ENCODE assay signal across 10 mouse cellular contexts in the genomic region with DNA sequence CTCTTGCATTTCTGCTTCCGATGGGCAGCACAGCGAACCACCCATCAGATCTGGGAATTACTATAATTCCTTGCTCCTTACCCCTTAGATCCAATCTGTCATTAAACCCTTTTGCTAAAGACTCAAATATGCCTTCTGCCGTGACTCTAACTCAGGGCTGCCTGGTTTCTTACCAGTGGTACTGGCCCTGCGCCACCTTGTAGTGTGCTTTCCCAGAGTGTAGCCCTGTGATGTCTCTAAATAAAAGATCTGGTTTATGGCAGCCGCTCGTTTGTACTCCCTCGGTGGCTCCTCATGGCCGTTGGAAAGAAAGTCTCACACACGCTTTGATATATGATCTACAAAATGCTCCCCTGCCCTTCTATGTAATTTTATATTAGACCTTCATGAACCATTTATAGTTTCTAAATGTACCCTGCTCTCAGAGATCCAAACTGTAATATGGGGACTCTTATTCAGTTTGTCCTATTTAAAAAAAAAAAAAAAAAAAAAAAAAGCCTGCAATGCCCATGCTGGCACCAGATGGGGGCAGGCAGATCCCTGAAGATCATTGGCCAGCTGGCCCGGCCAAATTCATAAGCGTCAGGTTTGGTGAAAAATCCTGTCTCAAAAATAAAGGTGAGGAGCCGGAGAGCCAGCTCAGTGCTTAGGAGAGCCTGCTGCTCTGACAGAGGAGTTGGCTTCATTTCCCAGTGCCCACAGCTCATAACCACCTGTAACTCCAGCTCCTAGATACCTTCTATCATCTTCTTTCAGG.
A peak's percentile ranks its signal among the peaks of the same experiment; 100 is the strongest.
DNase-seq lines count a peak whose midpoint lies in the region; TF ChIP-seq lines count a peak whose summit lies in the region.
"Had no signal": no experiment of that assay in that cellular context is flagged by ENCODE, and none has a peak within 500 bp of the region (broad histone marks: within the 10 kb centered on the region; RNA-seq: fewer than 3 reads in every experiment).

No protein-coding gene starts in this region.

- dilution Hi-C loops in CH12.LX (cut with MboI; ENCODE audit: extremely low pct_ligation_motif_present, extremely low pct_unique_long_range_greater_than_20kb, low sequenced_read_pairs): no loop called here

- peak overlapping the region; percentile 75 for H3K27ac ChIP-seq in layer of hippocampus, adult 2 months
- no peak overlapping the region for H3K27ac ChIP-seq in CH12.LX (ENCODE audit: insufficient read depth, low read depth)
- H3K27ac ChIP-seq: lung, embryonic 15.5 days; stomach, embryonic 15.5 days had no signal

- no peak overlapping the region for H3K4me2 ChIP-seq in CH12.LX (ENCODE audit: insufficient read depth, low read depth, poor library complexity, severe bottlenecking)
- H3K4me2 ChIP-seq: lung, embryonic 15.5 days; stomach, embryonic 15.5 days had no signal

- peak; percentile 45 for TF ChIP-seq RAD21 in CH12.LX (IDR thresholded peaks at IDR 0.05; ENCODE audit: low read depth, low read length)

- H3K36me3 ChIP-seq in CH12.LX (replicated peaks in 1 of 2; ENCODE audit: control insufficient read depth in 1 of 2, insufficient read depth in 1 of 2, low read length in 1 of 2): peaks cover 62 to 88% of the 10 kb centered on the region in 2 experiments
- H3K36me3 ChIP-seq: lung, embryonic 15.5 days; stomach, embryonic 15.5 days had no signal

- TF ChIP-seq CTCF in layer of hippocampus, adult 2 months (conservative IDR thresholded peaks at IDR 0.05): peak; percentile 74
- peak in 1 of 2 experiments; percentile 43; a peak in 2 of 4 replicates for TF ChIP-seq CTCF in CH12.LX (conservative IDR thresholded peaks at IDR 0.05 in 1 of 2, IDR thresholded peaks at IDR 0.05 in 1 of 2; ENCODE audit: low read depth in 2 of 2, low read length in 2 of 2)

- intact Hi-C loops in left cerebral cortex, postnatal 36 days (cut with DNase I): loop anchor here (5.0 kb wide), 1 partner anchor 89 kb away; no protein-coding TSS in a partner anchor

- H3K4me3 ChIP-seq in layer of hippocampus, adult 2 months: peak overlapping the region; percentile 26; the same call in 1 of the 2 replicates
- H3K4me3 ChIP-seq in CH12.LX (replicated peaks in 1 of 3; ENCODE audit: low read depth in 2 of 3, low read length in 2 of 3, poor library complexity in 1 of 3): no peak overlapping the region
- H3K4me3 ChIP-seq: lung, embryonic 15.5 days; stomach, embryonic 15.5 days had no signal

- TF ChIP-seq POLR2A in CH12.LX (IDR thresholded peaks at IDR 0.05; ENCODE audit: low read depth, low read length): no peak

- in situ Hi-C loops in CH12.LX (cut with MboI; ENCODE audit: low pct_ligation_motif_present, low pct_unique_long_range_greater_than_20kb, low sequenced_read_pairs): loop anchor here (10.0 kb wide), 1 partner anchor 176 kb away; no protein-coding TSS in a partner anchor

- H3K9me3 ChIP-seq in CH12.LX (replicated peaks; ENCODE audit: low read length): peaks cover 6% of the 10 kb centered on the region
- H3K9me3 ChIP-seq: lung, embryonic 15.5 days; stomach, embryonic 15.5 days had no signal

- DNase-seq in adrenal gland, postnatal 36 days: peak; percentile 11 to 26
- no peak for DNase-seq in adrenal gland, adult 2 months
- DNase-seq in layer of hippocampus, adult 2 months (ENCODE audit: low spot score in 2 of 2): no peak
- DNase-seq in layer of hippocampus, postnatal 14 days (ENCODE audit: low spot score in 2 of 2): no peak
- DNase-seq in CH12.LX (ENCODE audit: extremely low read depth): no peak
- DNase-seq in cerebellum, adult 11 months: peak; percentile 37
- DNase-seq in B cell, adult 2 months: no peak
- DNase-seq in left cerebral cortex, postnatal 36 days (ENCODE audit: low spot score in 2 of 2): no peak

- peaks cover 8 to 37% of the 10 kb centered on the region in 2 experiments for H3K4me1 ChIP-seq in CH12.LX (ENCODE audit: control insufficient read depth in 1 of 2, insufficient read depth in 2 of 2)
- H3K4me1 ChIP-seq: lung, embryonic 15.5 days had no signal

- TF ChIP-seq EP300 in CH12.LX (IDR thresholded peaks at IDR 0.05; ENCODE audit: low read length): no peak

- H3K27me3 ChIP-seq in CH12.LX (replicated peaks): no peaks in the 10 kb centered on the region
- H3K27me3 ChIP-seq: lung, embryonic 15.5 days; stomach, embryonic 15.5 days had no signal

- H3K9ac ChIP-seq in CH12.LX (ENCODE audit: insufficient read depth, low read depth): no peak overlapping the region
- H3K9ac ChIP-seq: lung, embryonic 15.5 days; stomach, embryonic 15.5 days had no signal

- peaks cover 2% of the 10 kb centered on the region for H3K79me2 ChIP-seq in CH12.LX (replicated peaks; ENCODE audit: control insufficient read depth, extremely low read depth, insufficient read depth, poor library complexity, severe bottlenecking)

TF ChIP-seq in CH12.LX, 34 proteins besides CTCF, POLR2A, EP300 and RAD21:
- TF ChIP-seq RCOR1 (conservative IDR thresholded peaks at IDR 0.05; ENCODE audit: low read depth, low read length): no peak
- no peak for TF ChIP-seq USF2 (conservative IDR thresholded peaks at IDR 0.05; ENCODE audit: low read depth, low read length)
- no peak for TF ChIP-seq ZMIZ1 (IDR thresholded peaks at IDR 0.05; ENCODE audit: low read depth, low read length)
- peak; percentile 94 for TF ChIP-seq ZNF384 (IDR thresholded peaks at IDR 0.05; ENCODE audit: low read depth, low read length)
- TF ChIP-seq IRF4 (IDR thresholded peaks at IDR 0.05; ENCODE audit: low read depth, low read length): no peak
- TF ChIP-seq UBTF (IDR thresholded peaks at IDR 0.05; ENCODE audit: low read depth, low read length): no peak
- no peak for TF ChIP-seq E2F4 (IDR thresholded peaks at IDR 0.05; ENCODE audit: insufficient replicate concordance, low read depth, low read length)
- no peak for TF ChIP-seq MAFK (IDR thresholded peaks at IDR 0.05; ENCODE audit: insufficient replicate concordance, low read length)
- TF ChIP-seq MYC (IDR thresholded peaks at IDR 0.05; ENCODE audit: low read depth, low read length): no peak
- no peak for TF ChIP-seq ETS1 (conservative IDR thresholded peaks at IDR 0.05; ENCODE audit: low read depth, low read length)
- no peak for TF ChIP-seq ZKSCAN1 (IDR thresholded peaks at IDR 0.05; ENCODE audit: borderline replicate concordance, low read depth, low read length)
- no peak for TF ChIP-seq MEF2A (IDR thresholded peaks at IDR 0.05; ENCODE audit: borderline replicate concordance, low read depth, low read length)
- TF ChIP-seq MXI1 (IDR thresholded peaks at IDR 0.05; ENCODE audit: low read depth, low read length): no peak
- TF ChIP-seq SMC3 (IDR thresholded peaks at IDR 0.05; ENCODE audit: low read depth, low read length): peak; percentile 34

Comparison
In these comparisons a context has a peak if more than half of its experiments do, and no peak if none do; other contexts are left out.
1. DNase-seq: peak in adrenal gland, postnatal 36 days (2 of 2) and cerebellum, adult 11 months (single experiment); none in adrenal gland, adult 2 months (single experiment), layer of hippocampus, adult 2 months (0 of 2), layer of hippocampus, postnatal 14 days (0 of 2), CH12.LX (single experiment), B cell, adult 2 months (0 of 2) and left cerebral cortex, postnatal 36 days (0 of 2).